In genomic region chr9:59469446-59469845, GRCm38 (mm10) we compare ENCODE assay signal across 17 mouse cellular contexts.
"Had no signal": no experiment of that assay in that cellular context is flagged by ENCODE, and none has a peak within 500 bp of the region (broad histone marks: within the 10 kb centered on the region; RNA-seq: fewer than 3 reads in every experiment).

No protein-coding gene starts in this region.

- H3K4me2 ChIP-seq: liver, embryonic 15.5 days; lung, embryonic 15.5 days; midbrain, embryonic 11.5 days; midbrain, embryonic 13.5 days; midbrain, embryonic 15.5 days; neural tube, embryonic 12.5 days had no signal

- DNase-seq: liver, postnatal 0 days; lung, adult 2 months; lung, postnatal 14 days; lung, postnatal 36 days; right cerebral cortex, postnatal 25 days; right cerebral cortex, postnatal 4 days; spleen, adult 18-20 months; thymus, adult 2 months; thymus, postnatal 25 days; thymus, postnatal 4 days had no signal

- H3K36me3 ChIP-seq: midbrain, embryonic 15.5 days had no signal

- H3K4me3 ChIP-seq: liver, embryonic 15.5 days; lung, embryonic 15.5 days; megakaryocyte, embryonic 14.5 days; midbrain, embryonic 13.5 days; midbrain, embryonic 15.5 days; neural tube, embryonic 12.5 days had no signal

- H3K27me3 ChIP-seq: liver, embryonic 15.5 days; lung, embryonic 15.5 days; megakaryocyte, embryonic 14.5 days; midbrain, embryonic 13.5 days; midbrain, embryonic 15.5 days; neural tube, embryonic 12.5 days had no signal
